Mouse (Mus musculus): ENCODE data around the gene Col5a2.
"Not testable (repeated sequence)": the region's sequence is repeated elsewhere in the genome, so short reads cannot be mapped to it uniquely, and the experiment has no call there.

The Col5a2 gene

GRCm38 (mm10) chr1:45502865-45503332 lies at the start of gene Col5a2:
Gene Col5a2 (minus strand): TSS chr1:45503282.
- no peak for DNase-seq

- DNase-seq: no peak
Observed at GRCm38 (mm10) chr1:45550531-45550930, 47.4 kb upstream of the Col5a2 start.

GRCm38 (mm10) chr1:45541888-45542287 lies 38.8 kb upstream of the Col5a2 start:
- DNase-seq: no peak

- no peak for DNase-seq
Observed at GRCm38 (mm10) chr1:45541161-45541560, 38.1 kb upstream of the Col5a2 start.

- DNase-seq: no peak
Observed at GRCm38 (mm10) chr1:45531486-45531885, 28.4 kb upstream of the Col5a2 start.

- DNase-seq: not testable (repeated sequence)
Observed at GRCm38 (mm10) chr1:45527476-45527875, 24.4 kb upstream of the Col5a2 start.

- DNase-seq: no peak
Observed at GRCm38 (mm10) chr1:45523601-45524000, 20.5 kb upstream of the Col5a2 start.

- DNase-seq: no peak
Observed at GRCm38 (mm10) chr1:45521486-45521885, 18.4 kb upstream of the Col5a2 start.

GRCm38 (mm10) chr1:45502241-45502741 lies 791 bp downstream of the Col5a2 start:
- no peak for DNase-seq

GRCm38 (mm10) chr1:45501437-45501836 lies 1.6 kb downstream of the Col5a2 start:
- DNase-seq: no peak

- no peak for DNase-seq
Observed at GRCm38 (mm10) chr1:45500456-45500855, 2.6 kb downstream of the Col5a2 start.

- DNase-seq: no peak
Observed at GRCm38 (mm10) chr1:45495025-45495424, 8.1 kb downstream of the Col5a2 start.

- no peak for DNase-seq
Observed at GRCm38 (mm10) chr1:45492130-45492723, 10.9 kb downstream of the Col5a2 start.

GRCm38 (mm10) chr1:45490451-45490850 lies 12.6 kb downstream of the Col5a2 start:
- DNase-seq: no peak

GRCm38 (mm10) chr1:45488291-45488690 lies 14.8 kb downstream of the Col5a2 start:
- DNase-seq: no peak

GRCm38 (mm10) chr1:45483001-45483400 lies 20.1 kb downstream of the Col5a2 start:
- DNase-seq: no peak

GRCm38 (mm10) chr1:45481876-45482275 lies 21.2 kb downstream of the Col5a2 start:
- DNase-seq: no peak

- no peak for DNase-seq
Observed at GRCm38 (mm10) chr1:45479087-45479486, 24.0 kb downstream of the Col5a2 start.

- no peak for DNase-seq
Observed at GRCm38 (mm10) chr1:45472751-45473150, 30.3 kb downstream of the Col5a2 start.

- no peak for DNase-seq
Observed at GRCm38 (mm10) chr1:45460767-45461166, 42.3 kb downstream of the Col5a2 start.

GRCm38 (mm10) chr1:45455763-45456162 lies 47.3 kb downstream of the Col5a2 start:
- DNase-seq: no peak

GRCm38 (mm10) chr1:45448856-45449255 lies 54.2 kb downstream of the Col5a2 start:
- DNase-seq: no peak

- peak; percentile 3 for DNase-seq
Observed at GRCm38 (mm10) chr1:45431922-45432321, 71.2 kb downstream of the Col5a2 start.

GRCm38 (mm10) chr1:45430520-45430919 lies 72.6 kb downstream of the Col5a2 start:
- DNase-seq: no peak

- DNase-seq: not testable (repeated sequence)
Observed at GRCm38 (mm10) chr1:45429145-45429544, 73.9 kb downstream of the Col5a2 start.
